Mouse (Mus musculus) G1E (cell line): ENCODE results near the gene Abcc5.

Source experiments
- CTCF ChIP-seq: IDR thresholded peaks from 2 replicates; pipeline ENCODE4 v1.5.1; 2012; ENCODE audit warnings: low read depth, low read length, inconsistent platforms, mixed read lengths
- GATA1 ChIP-seq: IDR thresholded peaks from 2 replicates; pipeline ENCODE4 v1.6.1; 2012; ENCODE audit warnings: borderline replicate concordance, low read length, inconsistent platforms, mixed read lengths
- GATA2 ChIP-seq: IDR thresholded peaks from 2 replicates; pipeline ENCODE4 v1.6.1; 2012; ENCODE audit warnings: low read depth, low read length, inconsistent platforms, borderline replicate concordance
- POLR2AphosphoS5 ChIP-seq: IDR thresholded peaks from 2 replicates; pipeline ENCODE4 v1.6.1; 2012; ENCODE audit warnings: low read depth, low read length, inconsistent platforms; ENCODE audit not compliant: insufficient replicate concordance
- TAL1 ChIP-seq: conservative IDR thresholded peaks from 2 replicates; pipeline ENCODE4 v1.6.1; 2012; ENCODE audit warnings: low read depth, low read length, inconsistent platforms, mixed read lengths

DNA sequence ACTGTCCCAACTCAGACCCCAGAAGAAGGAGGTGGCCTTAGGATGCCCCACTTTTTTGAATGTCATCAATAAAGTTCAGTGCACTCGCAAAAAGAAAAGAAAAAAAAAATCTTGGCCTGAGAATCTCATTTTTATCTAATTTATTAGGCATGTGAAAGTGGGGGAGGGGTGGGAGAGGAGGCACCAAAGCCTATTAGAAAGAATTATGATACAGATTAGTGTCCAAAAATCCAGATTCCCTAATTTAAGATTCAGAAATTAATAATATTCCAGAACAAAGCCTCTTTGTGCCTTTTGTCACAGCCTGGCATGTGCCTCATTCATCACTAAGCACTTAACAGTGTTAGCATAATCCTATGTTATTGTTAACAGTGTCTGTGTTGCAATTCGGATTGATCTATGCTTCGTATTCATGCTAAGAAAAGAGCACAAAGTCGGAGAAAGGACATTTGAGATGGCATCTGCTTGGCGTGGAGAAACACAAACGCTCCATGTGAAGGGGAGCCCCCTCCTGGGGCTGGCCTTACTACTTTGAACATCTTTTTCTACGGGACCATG, 18.7 kb upstream of the Abcc5 start:
- no peak for TF ChIP-seq CTCF
- no peak for TF ChIP-seq GATA1
- TF ChIP-seq TAL1 = no peak
- TF ChIP-seq POLR2AphosphoS5 = no peak
- no peak for TF ChIP-seq GATA2
